Mouse (Mus musculus) liver, embryonic 14.5 days (tissue): Measurements from ENCODE around the gene Asb15. TPM values are rescaled to one million over a fixed set of nuclear protein-coding genes. Genes with fewer than 3 reads are reported as not detected.

Experiments used
- ATAC-seq: fragments of 200-750 bp; cut with Nextera tagmentation; 2 replicates; pipeline ENCODE4 v1.8.0; 2017; ENCODE audit warnings: moderate number of reproducible peaks, mild to moderate bottlenecking, moderate library complexity; ENCODE audit not compliant: insufficient read depth
- DNase-seq, 3 experiments: peaks; one replicate each; pipeline ENCODE4 v3.0.0-alpha.2; 2012 to 2013; ENCODE audit warnings: low read depth in 3 of 3, low spot score in 3 of 3
- H3K27ac ChIP-seq: fragments of 300-500 bp; sonication (generic); 2 replicates; pipeline ENCODE4 v1.5.1; 2014; ENCODE audit warnings: moderate library complexity, mild to moderate bottlenecking, control low read depth, inconsistent platforms
- H3K27me3 ChIP-seq: fragments of 300-500 bp; sonication (generic); 2 replicates; pipeline ENCODE4 v1.6.1; 2014; ENCODE audit warnings: mild to moderate bottlenecking, low read length, moderate library complexity; ENCODE audit not compliant: control insufficient read depth, insufficient read depth
- H3K36me3 ChIP-seq: fragments of 300-500 bp; sonication (generic); replicated peaks from 2 replicates; pipeline ENCODE4 v1.6.1; 2014; ENCODE audit warnings: low read depth; ENCODE audit not compliant: control insufficient read depth, insufficient read depth
- H3K4me1 ChIP-seq, 2 experiments: fragments of 200-500 bp in 1 of 2; fragments of 300-500 bp in 1 of 2; sonication (generic) in 1 of 2; replicated peaks; 2 replicates each; pipeline ENCODE4 v1.6.1; 2012 to 2014; ENCODE audit warnings: antibody characterized with exemption in 1 of 2, inconsistent platforms in 1 of 2, low read length in 1 of 2; ENCODE audit not compliant: control insufficient read depth in 2 of 2, insufficient read depth in 2 of 2
- H3K4me2 ChIP-seq: fragments of 300-500 bp; sonication (generic); 2 replicates; pipeline ENCODE4 v1.6.1; 2014; ENCODE audit warnings: low read depth, mild to moderate bottlenecking, control low read depth, moderate library complexity
- H3K4me3 ChIP-seq, 2 experiments: fragments of 200-500 bp in 1 of 2; fragments of 300-500 bp in 1 of 2; sonication (generic) in 1 of 2; 2 replicates each; pipeline ENCODE4 v1.5.1; 2012 to 2014; ENCODE audit warnings: low read depth in 2 of 2, low read length in 2 of 2, mild to moderate bottlenecking in 2 of 2, control low read depth in 1 of 2, inconsistent platforms in 1 of 2, moderate library complexity in 1 of 2; ENCODE audit not compliant: insufficient read depth in 1 of 2
- H3K9ac ChIP-seq: fragments of 300-500 bp; sonication (generic); replicated peaks from 2 replicates; pipeline ENCODE4 v1.6.1; 2014; ENCODE audit warnings: mild to moderate bottlenecking, control low read depth, moderate library complexity
- H3K9me3 ChIP-seq: fragments of 300-500 bp; sonication (generic); 2 replicates; pipeline ENCODE4 v1.6.1; 2016; ENCODE audit warnings: low read length, mixed read lengths; ENCODE audit not compliant: control insufficient read depth
- CTCF ChIP-seq: IDR thresholded peaks from 2 replicates; pipeline ENCODE4 v1.5.1; 2016; ENCODE audit warnings: antibody characterized with exemption, low read depth, control low read depth
- EP300 ChIP-seq: IDR thresholded peaks from 2 replicates; pipeline ENCODE4 v1.6.1; 2016; ENCODE audit warnings: antibody characterized with exemption, low read depth
- WGBS: fragments of 180-500 bp; shearing (Covaris S2); extraction: QIAGEN DNeasy Blood & Tissue Kit; methylation state at CpG from one replicate; pipeline ENCODE4 v1.1.7; 2014; ENCODE audit not compliant: insufficient replicate concordance; 5-methylcytosine and 5-hydroxymethylcytosine counted together
- polyA plus RNA-seq, 2 experiments: library from polyadenylated mRNA; depleted of rRNA in 1 of 2; stranded (reverse) in 1 of 2; unstranded in 1 of 2; fragments of >200 nt; fragmentation: Nextera tagmentation in 1 of 2; extraction: Ambion mirVana in 1 of 2; gene quantifications; 2 replicates each; pipeline versions ENCODE4 v1.2.1 to v1.2.3; 2012 to 2014

Gene Asb15
- polyA plus RNA-seq, 2 experiments = 0.01 TPM; not detected in 1

DNA sequence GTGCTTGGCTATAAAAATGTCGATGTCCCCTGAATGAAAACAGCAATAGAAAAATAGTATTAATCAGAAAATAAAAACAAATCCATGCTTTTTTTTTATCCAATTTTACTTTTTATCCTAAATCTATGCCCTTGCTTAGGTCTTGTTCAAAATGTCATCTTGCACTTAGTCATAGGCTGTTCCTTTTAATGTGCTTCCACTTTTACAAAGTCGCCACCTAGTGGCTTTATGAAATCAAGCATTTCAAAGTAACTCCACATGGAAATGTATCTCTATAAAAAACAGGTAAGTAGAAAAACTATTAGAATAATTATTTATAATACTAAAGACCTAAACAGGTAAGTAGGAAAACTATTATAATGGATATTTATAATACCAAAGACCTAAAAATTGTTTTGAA, 11.7 kb upstream of the Asb15 start:
- H3K27ac ChIP-seq = no peak overlapping the region
- H3K9ac ChIP-seq = no peak overlapping the region
- no peak overlapping the region for H3K4me3 ChIP-seq
- H3K27me3 ChIP-seq = no peaks in the 10 kb centered on the region
- no peak for DNase-seq
- TF ChIP-seq CTCF (peak; percentile 40; the same call in 1 of the 2 replicates), EP300 (no peak)
- H3K36me3 ChIP-seq = peaks cover 5% of the 10 kb centered on the region
- WGBS = 39% methylated on average over 2 of the region's 2 CpGs
- no peak overlapping the region for H3K4me2 ChIP-seq
- ATAC-seq = no peak
- H3K9me3 ChIP-seq = no peaks in the 10 kb centered on the region
- no peaks in the 10 kb centered on the region for H3K4me1 ChIP-seq

GRCm38 (mm10) chr6:24525705-24526104, 2.2 kb upstream of the Asb15 start:
- Histone ChIP-seq H3K9me3 (no peaks in the 10 kb centered on the region), H3K36me3 (peaks cover 10% of the 10 kb centered on the region), H3K4me2 (peak overlapping the region; percentile 86; the same call in 1 of the 2 replicates), H3K27me3 (no peaks in the 10 kb centered on the region), H3K4me3 (no peak overlapping the region), H3K4me1 (peaks cover 5 to 16% of the 10 kb centered on the region in 2 experiments; a peak in 3 of 4 replicates), H3K27ac (no peak overlapping the region), H3K9ac (no peak overlapping the region)
- no peak for DNase-seq
- WGBS = 74% methylated on average over 3 of the region's 3 CpGs
- no peak for ATAC-seq
- TF ChIP-seq EP300 = no peak
- no peak for TF ChIP-seq CTCF

- Histone ChIP-seq H3K4me3 (peak within 1 kb of the TSS; percentile 90 to 96), H3K4me1 (peaks cover 5 to 16% of the 10 kb centered on the region in 2 experiments; a peak in 3 of 4 replicates), H3K4me2 (peak within 1 kb of the TSS; percentile 86), H3K9ac (peak within 1 kb of the TSS; percentile 83), H3K9me3 (no peaks in the 10 kb centered on the region), H3K36me3 (no peaks in the 10 kb centered on the region; the same call in 1 of the 2 replicates), H3K27me3 (no peaks in the 10 kb centered on the region), H3K27ac (no peak within 1 kb of the TSS)
- ATAC-seq (peak; percentile 98), DNase-seq (peak; percentile 89 to 92 (median 91))
- WGBS = under 1% methylated on average over 53 of the region's 53 CpGs
- TF ChIP-seq EP300 (no peak), CTCF (no peak)
These were observed 535 bp upstream of the Asb15 start, which contains the start of gene Ndufa5 for GRCm38 (mm10) chr6:24527155-24528063. TSS of gene Ndufa5 (minus strand) at chr6:24528013.

DNA sequence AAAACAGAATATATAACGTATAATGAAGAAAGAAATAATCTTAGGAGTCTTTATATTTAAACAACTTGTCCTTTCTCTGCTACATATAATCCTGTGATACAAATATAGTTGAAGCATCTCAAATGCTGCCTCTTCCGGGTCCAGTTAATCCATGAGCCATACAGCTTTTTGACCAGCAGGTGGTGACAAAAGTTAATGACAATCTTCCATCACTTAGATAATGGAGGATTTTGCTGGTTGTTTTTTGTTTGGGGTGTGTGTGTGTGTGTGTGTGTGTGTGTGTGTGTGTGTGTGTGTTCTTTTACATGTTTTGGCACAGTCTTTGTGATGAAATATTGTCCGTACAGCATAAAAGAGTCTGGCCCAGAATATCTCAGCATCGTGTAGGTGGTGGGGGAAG, 2.2 kb downstream of the Asb15 start:
- H3K36me3 ChIP-seq = no peaks in the 10 kb centered on the region
- no peak for ATAC-seq
- H3K4me3 ChIP-seq = no peak overlapping the region
- H3K4me1 ChIP-seq = peaks cover 5 to 16% of the 10 kb centered on the region in 2 experiments; a peak in 3 of 4 replicates
- peak; percentile 33 to 44 (median 35) for DNase-seq
- H3K4me2 ChIP-seq = peak overlapping the region; percentile 39
- TF ChIP-seq CTCF = peak; percentile 67
- no peak for TF ChIP-seq EP300
- 17% methylated on average over 4 of the region's 4 CpGs for WGBS
- H3K27ac ChIP-seq = no peak overlapping the region
- no peaks in the 10 kb centered on the region for H3K9me3 ChIP-seq
- H3K9ac ChIP-seq = no peak overlapping the region
- H3K27me3 ChIP-seq = no peaks in the 10 kb centered on the region
